Mouse (Mus musculus) MEL (cell line): ENCODE results near the gene Gtf2a1.

Experiments
- CHD1 ChIP-seq: IDR thresholded peaks from 2 replicates; pipeline ENCODE4 v1.6.1; 2012; ENCODE audit warnings: low read depth, mild to moderate bottlenecking, inconsistent platforms, low read length, improper control_type of control experiment
- CHD2 ChIP-seq: IDR thresholded peaks from 2 replicates; pipeline ENCODE4 v1.6.1; 2011; ENCODE audit warnings: low read length, improper control_type of control experiment
- CTCF ChIP-seq, 3 experiments: IDR thresholded peaks in 2 of 3; conservative IDR thresholded peaks in 1 of 3; 2 replicates each; pipeline ENCODE4 v1.5.1; 2011 to 2012; ENCODE audit warnings: low read length in 3 of 3, low read depth in 2 of 3, mild to moderate bottlenecking in 2 of 3, improper control_type of control experiment in 1 of 3, inconsistent platforms in 1 of 3, mixed read lengths in 1 of 3, moderate library complexity in 1 of 3; ENCODE audit not compliant: control insufficient read depth in 1 of 3, insufficient read depth in 1 of 3, poor library complexity in 1 of 3, severe bottlenecking in 1 of 3
- EP300 ChIP-seq, 2 experiments: IDR thresholded peaks; 2 replicates each; pipeline ENCODE4 v1.6.1; 2011; ENCODE audit warnings: improper control_type of control experiment in 2 of 2, low read length in 2 of 2, low read depth in 1 of 2, mild to moderate bottlenecking in 1 of 2
- GATA1 ChIP-seq: IDR thresholded peaks from 2 replicates; pipeline ENCODE4 v1.6.1; 2011; ENCODE audit warnings: low read depth, low read length, improper control_type of control experiment
- MYC ChIP-seq: IDR thresholded peaks from 2 replicates; pipeline ENCODE4 v1.6.1; 2011; ENCODE audit warnings: low read depth, mild to moderate bottlenecking, low read length, improper control_type of control experiment, moderate library complexity
- POLR2A ChIP-seq, 2 experiments: IDR thresholded peaks; 2 replicates each; pipeline ENCODE4 v1.6.1; 2011 to 2012; ENCODE audit warnings: low read length in 2 of 2, mild to moderate bottlenecking in 2 of 2, control low read depth in 1 of 2, improper control_type of control experiment in 1 of 2, low read depth in 1 of 2, moderate library complexity in 1 of 2; ENCODE audit not compliant: control insufficient read depth in 1 of 2, insufficient read depth in 1 of 2, poor library complexity in 1 of 2
- POLR2AphosphoS2 ChIP-seq: IDR thresholded peaks from 2 replicates; pipeline ENCODE4 v1.6.1; 2011; ENCODE audit warnings: low read length, improper control_type of control experiment
- RCOR1 ChIP-seq: IDR thresholded peaks from 2 replicates; pipeline ENCODE4 v1.6.1; 2012; ENCODE audit warnings: low read depth, mild to moderate bottlenecking, inconsistent platforms, low read length, improper control_type of control experiment
- USF1 ChIP-seq: IDR thresholded peaks from 2 replicates; pipeline ENCODE4 v1.6.1; 2014; ENCODE audit warnings: low read depth, mild to moderate bottlenecking, inconsistent platforms, low read length, improper control_type of control experiment, moderate library complexity
- ZC3H11A ChIP-seq: IDR thresholded peaks from 2 replicates; pipeline ENCODE4 v1.6.1; 2012; ENCODE audit warnings: low read depth, mild to moderate bottlenecking, inconsistent platforms, low read length, improper control_type of control experiment
- ZKSCAN1 ChIP-seq: IDR thresholded peaks from 2 replicates; pipeline ENCODE4 v1.6.1; 2012; ENCODE audit warnings: low read depth, mild to moderate bottlenecking, inconsistent platforms, low read length, improper control_type of control experiment, moderate library complexity
- ZNF384 ChIP-seq: IDR thresholded peaks from 2 replicates; pipeline ENCODE4 v1.6.1; 2012; ENCODE audit warnings: low read depth, mild to moderate bottlenecking, inconsistent platforms, low read length, improper control_type of control experiment

- TF ChIP-seq POLR2AphosphoS2 (no peak), CHD2 (no peak), POLR2A (IDR thresholded peaks at IDR 0.05; ENCODE audit: control insufficient read depth in 1 of 2, insufficient read depth in 1 of 2, low read depth in 1 of 2, low read length in 2 of 2, poor library complexity in 1 of 2) (no peak), ZKSCAN1 (no peak), EP300 (IDR thresholded peaks at IDR 0.05; ENCODE audit: low read depth in 1 of 2, low read length in 2 of 2) (no peak), ZNF384 (no peak), ZC3H11A (no peak), USF1 (no peak), CTCF (IDR thresholded peaks at IDR 0.05 in 2 of 3, conservative IDR thresholded peaks at IDR 0.05 in 1 of 3; ENCODE audit: control insufficient read depth in 1 of 3, insufficient read depth in 1 of 3, low read depth in 2 of 3, low read length in 3 of 3, poor library complexity in 1 of 3, severe bottlenecking in 1 of 3) (no peak), GATA1 (no peak), MYC (no peak), CHD1 (no peak), RCOR1 (no peak)
Measured at GRCm38 (mm10) chr12:91609425-91609824, 19.1 kb upstream of the Gtf2a1 start.
